Mouse (Mus musculus) cerebellum, adult 11 months (tissue): ENCODE data around the gene Klf15.
A peak's percentile ranks its signal among the peaks of the same experiment; 100 is the strongest.

Source experiments
- DNase-seq: peaks from one replicate; pipeline ENCODE4 v3.0.0; 2022

Gene Klf15

GRCm38 (mm10) chr6:90465028-90465640 is 2.8 kb downstream of the Klf15 start:
- DNase-seq: no peak

- DNase-seq: no peak
These were observed 3.7 kb downstream of the Klf15 start for GRCm38 (mm10) chr6:90466079-90466478.

- no peak for DNase-seq
These were observed 4.6 kb downstream of the Klf15 start for GRCm38 (mm10) chr6:90466847-90467410.

GRCm38 (mm10) chr6:90468216-90468615 is 5.8 kb downstream of the Klf15 start:
- no peak for DNase-seq

- no peak for DNase-seq
These were observed 6.7 kb downstream of the Klf15 start for GRCm38 (mm10) chr6:90469041-90469440.

- no peak for DNase-seq
These were observed 7.9 kb downstream of the Klf15 start for GRCm38 (mm10) chr6:90470255-90470654.

- DNase-seq: no peak
These were observed 8.7 kb downstream of the Klf15 start for GRCm38 (mm10) chr6:90470947-90471541.

GRCm38 (mm10) chr6:90472079-90472478 is 9.7 kb downstream of the Klf15 start:
- no peak for DNase-seq

- DNase-seq: no peak
These were observed 10.3 kb downstream of the Klf15 start for GRCm38 (mm10) chr6:90472697-90473096.

GRCm38 (mm10) chr6:90473630-90474360 is 11.4 kb downstream of the Klf15 start:
- DNase-seq: no peak

GRCm38 (mm10) chr6:90474361-90474750 is 12.0 kb downstream of the Klf15 start:
- no peak for DNase-seq

GRCm38 (mm10) chr6:90475176-90475853 is 12.9 kb downstream of the Klf15 start:
- DNase-seq: no peak

- no peak for DNase-seq
These were observed 13.5 kb downstream of the Klf15 start for GRCm38 (mm10) chr6:90475854-90476212.

GRCm38 (mm10) chr6:90476941-90477518 is 14.7 kb downstream of the Klf15 start:
- DNase-seq: peak; percentile 39

GRCm38 (mm10) chr6:90484249-90484648 is 21.9 kb downstream of the Klf15 start:
- no peak for DNase-seq

GRCm38 (mm10) chr6:90484876-90485275 is 22.5 kb downstream of the Klf15 start:
- DNase-seq: no peak

GRCm38 (mm10) chr6:90486176-90486921 is 24.0 kb downstream of the Klf15 start, which contains the start of gene Aldh1l1:
Aldh1l1 (plus strand) TSS chr6:90486427.
- no peak for DNase-seq

GRCm38 (mm10) chr6:90487531-90487930 is 25.2 kb downstream of the Klf15 start:
- no peak for DNase-seq

GRCm38 (mm10) chr6:90489532-90489931 is 27.2 kb downstream of the Klf15 start:
- no peak for DNase-seq

- DNase-seq: no peak
These were observed 28.6 kb downstream of the Klf15 start for GRCm38 (mm10) chr6:90490976-90491375.

- no peak for DNase-seq
These were observed 29.8 kb downstream of the Klf15 start for GRCm38 (mm10) chr6:90491956-90492744.
